Mouse (Mus musculus) spleen, embryonic (tissue): ENCODE measurements around the gene Parp2.
"Not testable (repeated sequence)": the region's sequence is repeated elsewhere in the genome, so short reads cannot be mapped to it uniquely, and the experiment has no call there.

Experiments used
- CTCF ChIA-PET: fragments of 350-600 bp; sonication (Branson Sonifier 250); formaldehyde crosslinking; loops from one replicate; lab custom pipeline; 2022; lab: Charles Lee

Gene Parp2

GRCm38 (mm10) chr14:50824219-50824618, 16.6 kb downstream of the Parp2 start:
- CTCF ChIA-PET, result no interaction called here

DNA sequence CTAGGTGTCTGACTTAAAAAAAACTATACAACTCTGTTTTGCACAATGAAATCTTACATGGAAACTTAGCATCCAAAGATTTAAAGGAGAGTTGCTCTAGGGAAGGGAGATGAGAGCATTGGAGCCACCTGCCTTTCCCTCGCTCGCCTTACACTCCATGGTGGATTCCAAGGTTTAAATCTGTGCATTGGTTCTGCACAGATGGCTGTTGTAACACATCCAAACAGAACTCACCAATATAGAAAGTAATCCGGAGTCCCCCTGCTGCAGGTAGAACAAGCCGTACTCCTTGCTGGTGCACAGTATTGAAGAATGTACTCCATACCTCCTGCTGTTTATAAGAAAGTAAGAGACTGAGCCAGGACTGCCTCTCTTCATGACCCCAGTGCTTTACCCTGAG, 18.9 kb downstream of the Parp2 start:
- CTCF ChIA-PET, result no interaction called here

GRCm38 (mm10) chr14:50829878-50830277, 22.2 kb downstream of the Parp2 start:
- CTCF ChIA-PET, result no interaction called here

DNA sequence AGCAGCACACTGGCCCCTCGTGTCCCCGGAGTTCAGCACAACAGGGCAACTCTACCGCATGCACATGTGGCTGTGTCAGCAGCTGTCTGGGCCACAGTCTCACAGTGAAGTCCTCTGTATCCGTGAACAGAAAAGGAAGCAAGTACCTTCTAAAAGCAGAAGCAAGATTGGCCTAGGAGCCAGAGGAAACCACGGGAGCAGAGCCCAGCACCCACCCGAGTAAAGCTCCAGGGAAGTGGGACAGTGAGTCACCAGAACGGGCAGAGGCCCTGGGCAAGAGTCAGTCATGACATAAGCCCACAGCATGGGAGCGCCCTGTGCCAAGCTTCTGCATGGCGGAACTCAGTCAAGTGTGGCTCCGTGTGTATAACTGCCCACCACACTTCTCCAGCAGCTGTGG, 26.3 kb downstream of the Parp2 start:
- CTCF ChIA-PET, result interaction anchor here (0.7 kb wide), 1 partner anchor 73 kb away, joined by 3 read pairs; no protein-coding TSS in a partner anchor

DNA sequence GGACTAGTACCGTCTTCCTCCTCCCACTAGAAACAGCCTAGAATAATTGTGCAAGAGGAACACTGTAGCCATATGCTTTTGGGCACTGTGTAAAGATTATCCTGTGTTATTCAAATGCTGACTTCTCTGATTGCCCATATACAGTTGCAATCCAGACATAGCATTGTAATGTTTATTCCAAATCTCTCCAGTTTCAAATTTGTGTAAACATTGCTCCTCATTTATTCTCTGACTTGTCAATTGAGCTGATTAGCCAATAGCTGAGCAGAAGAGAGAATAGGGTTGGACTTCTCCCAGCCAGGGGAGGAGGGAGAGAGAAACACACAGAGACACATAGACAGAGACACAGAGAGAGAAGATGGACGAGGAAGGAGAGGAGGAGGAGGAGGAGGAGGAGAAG, 26.8 kb downstream of the Parp2 start:
- CTCF ChIA-PET, result interaction anchor here (0.7 kb wide), 1 partner anchor 72 kb away, joined by 3 read pairs; no protein-coding TSS in a partner anchor

- CTCF ChIA-PET, result no interaction called here
These were observed 29.6 kb downstream of the Parp2 start for GRCm38 (mm10) chr14:50837236-50837635.

DNA sequence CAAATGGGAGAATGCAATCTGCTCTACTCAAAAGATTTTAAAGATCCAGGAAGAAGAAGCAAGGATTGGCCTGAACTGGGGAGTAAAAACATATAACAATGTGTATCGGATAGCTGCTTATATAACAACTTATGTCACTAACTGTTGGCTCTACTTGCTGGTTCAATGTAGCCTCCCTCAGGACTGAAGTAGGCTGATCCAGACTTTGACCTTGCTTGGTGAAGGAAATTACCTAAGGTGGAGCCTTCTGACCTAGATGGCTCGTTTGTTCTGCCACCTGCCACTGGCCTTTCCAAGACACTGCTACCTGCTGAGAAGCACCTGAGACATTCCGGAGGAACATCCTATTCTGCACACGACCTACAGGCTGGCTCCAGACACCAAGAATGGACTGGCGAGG, 48.1 kb downstream of the Parp2 start:
- CTCF ChIA-PET, result interaction anchor here (0.6 kb wide), 1 partner anchor 43 kb away, joined by 3 read pairs; no protein-coding TSS in a partner anchor

DNA sequence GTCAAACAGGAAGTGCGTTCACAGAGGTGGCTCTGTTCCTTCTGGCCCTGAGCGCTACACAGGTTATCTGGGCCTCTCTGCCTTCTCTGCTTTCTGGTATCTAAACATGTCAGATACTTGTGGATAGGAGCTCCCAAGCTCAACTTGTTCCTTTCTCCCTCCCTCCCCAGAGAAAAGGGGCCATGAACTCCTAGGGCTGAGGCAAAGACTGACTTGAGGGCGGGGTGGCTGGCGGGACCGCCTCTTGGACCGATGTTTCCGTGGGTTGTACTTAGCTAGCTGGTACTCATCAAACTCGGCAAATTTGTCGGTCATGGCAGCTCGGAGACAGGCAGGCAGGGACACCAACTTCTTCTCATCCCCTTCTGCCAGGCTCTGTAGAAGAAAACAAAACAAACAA, 55.0 kb downstream of the Parp2 start:
- CTCF ChIA-PET, result interaction anchor here (0.6 kb wide), 1 partner anchor 12 kb away, joined by 3 read pairs; no protein-coding TSS in a partner anchor

- CTCF ChIA-PET, result not testable (repeated sequence)
These were observed 57.4 kb downstream of the Parp2 start for GRCm38 (mm10) chr14:50865005-50865404.

GRCm38 (mm10) chr14:50866966-50867365, 59.3 kb downstream of the Parp2 start:
- CTCF ChIA-PET, result no interaction called here

DNA sequence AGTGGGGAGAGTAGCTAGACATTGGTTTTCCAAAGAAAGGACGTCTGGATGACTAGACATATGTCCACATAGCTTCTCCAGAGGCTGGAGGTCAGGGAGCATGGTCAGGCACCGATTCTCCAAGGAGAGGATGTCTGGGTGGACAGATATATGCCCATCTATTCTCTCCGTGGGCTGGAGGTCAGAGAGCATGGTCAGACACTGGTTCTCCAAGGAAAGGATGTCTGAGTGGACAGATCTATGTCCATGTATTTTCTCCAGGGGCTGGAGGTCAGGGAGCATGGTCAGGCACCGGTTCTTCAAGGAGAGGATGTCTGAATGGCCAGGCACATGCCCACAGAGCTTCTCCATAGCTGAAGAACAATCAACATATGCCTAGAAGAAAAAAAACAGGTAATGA, 60.6 kb downstream of the Parp2 start:
- CTCF ChIA-PET, result interaction anchor here (0.5 to 0.6 kb wide), 2 partner anchors 64 to 245 kb away, joined by 4 to 5 read pairs; no protein-coding TSS in a partner anchor

- CTCF ChIA-PET, result interaction anchor here (0.5 kb wide), 1 partner anchor 64 kb away, joined by 5 read pairs; no protein-coding TSS in a partner anchor
These were observed 61.0 kb downstream of the Parp2 start for GRCm38 (mm10) chr14:50868656-50869055.

DNA sequence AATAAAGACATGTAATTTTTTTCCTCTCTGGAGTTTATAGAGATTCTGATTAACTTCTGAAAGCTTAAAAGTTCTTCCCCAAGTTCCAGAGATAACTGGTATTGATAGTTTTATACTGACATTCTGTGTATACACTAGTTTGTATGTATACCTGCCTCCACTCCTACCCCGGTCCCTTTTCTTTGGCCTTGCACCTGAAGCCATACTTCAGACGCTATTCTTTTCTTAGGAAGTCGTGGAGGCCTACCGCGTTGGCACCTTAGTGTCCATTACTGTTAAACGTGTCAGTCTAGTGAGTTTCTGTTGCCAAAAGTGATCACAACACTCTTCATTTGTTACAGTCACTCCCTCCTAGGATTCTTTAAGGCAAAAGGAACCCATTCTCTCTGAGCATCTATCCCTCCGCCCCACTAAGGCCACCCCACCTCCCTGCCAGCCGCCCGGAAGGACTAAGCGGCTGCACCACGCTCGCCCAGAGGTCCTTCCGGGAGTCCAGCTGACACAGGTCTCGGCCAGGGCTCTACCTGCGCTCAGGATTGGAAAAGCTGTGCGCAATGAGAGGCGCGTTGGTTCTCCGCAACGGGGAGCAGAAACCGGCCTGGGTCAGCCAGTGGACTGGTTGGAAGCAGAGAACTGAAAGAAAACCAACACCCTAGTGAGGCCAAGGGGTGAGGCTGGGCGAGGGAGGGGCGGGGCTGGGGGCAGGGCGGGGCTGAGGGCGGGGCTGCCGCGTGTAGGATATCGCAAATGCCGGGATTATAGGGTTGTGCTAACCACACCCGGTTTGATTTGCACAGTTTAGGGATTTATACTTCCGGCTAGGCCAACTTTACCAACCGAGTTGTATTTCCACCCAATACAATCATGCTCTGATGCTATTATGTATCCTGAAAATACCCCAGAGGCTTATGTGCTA, 62.5 kb downstream of the Parp2 start, which contains the start of gene Tep1:
TSS of gene Tep1 (minus strand) at position 672 of the 916 bp plus-strand sequence.
- CTCF ChIA-PET, result no interaction called here

- CTCF ChIA-PET, result no interaction called here
These were observed 63.1 kb downstream of the Parp2 start for GRCm38 (mm10) chr14:50870805-50871143.
